In the genomic region with DNA sequence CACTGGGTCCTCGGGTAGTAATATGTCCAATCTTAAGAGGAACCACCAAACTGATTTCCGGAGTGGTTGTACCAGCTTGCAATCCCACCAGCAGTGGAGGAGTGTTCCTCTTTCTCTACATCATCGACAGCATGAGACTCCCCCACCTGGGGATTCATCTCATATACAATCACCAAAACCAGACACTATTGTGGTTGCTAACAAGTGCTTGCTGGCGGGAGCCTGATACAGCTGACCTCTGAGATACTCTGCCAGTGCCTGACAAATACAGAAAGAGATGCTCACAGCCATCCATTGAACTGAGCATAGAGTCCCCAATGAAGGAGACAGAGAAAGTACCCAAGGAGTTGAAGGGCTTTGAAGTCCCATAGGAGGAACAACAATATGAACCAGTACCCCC, we compare ENCODE assay signal across 22 mouse cellular contexts. TPM values are rescaled to one million over a fixed set of nuclear protein-coding genes. Genes with fewer than 3 reads are reported as not detected.
DNase-seq lines count a peak whose midpoint lies in the region; ATAC-seq and TF ChIP-seq lines count a peak whose summit lies in the region.
"Had no signal": no experiment of that assay in that cellular context is flagged by ENCODE, and none has a peak within 500 bp of the region (broad histone marks: within the 10 kb centered on the region; RNA-seq: fewer than 3 reads in every experiment).

No protein-coding gene starts in this region.

- no peak overlapping the region for H3K27ac ChIP-seq in liver, embryonic 11.5 days (ENCODE audit: low read depth, low read length)
- H3K27ac ChIP-seq in liver, postnatal 0 days (ENCODE audit: low read depth) = no peak overlapping the region
- H3K27ac ChIP-seq: embryonic facial prominence, embryonic 13.5 days; embryonic facial prominence, embryonic 15.5 days; forebrain, embryonic 10.5 days; forebrain, embryonic 12.5 days had no signal

- DNase-seq in liver, embryonic 11.5 days (ENCODE audit: low spot score) = no peak
- DNase-seq in liver, postnatal 0 days = no peak
- DNase-seq in adrenal gland, postnatal 25 days = no peak
- no peak for DNase-seq in kidney, adult 18-20 months
- DNase-seq: adrenal gland, adult 2 months; adrenal gland, postnatal 10 days; adrenal gland, postnatal 36 days; cerebellum, adult 11-12 months; cerebellum, adult 2 months; cerebellum, adult 9-10 months; cerebellum, postnatal 10 days; cerebellum, postnatal 25 days; embryo, embryonic 11 days had no signal

- H3K9me3 ChIP-seq in liver, embryonic 11.5 days (ENCODE audit: control insufficient read depth, low read length) = no peaks in the 10 kb centered on the region
- no peaks in the 10 kb centered on the region for H3K9me3 ChIP-seq in liver, postnatal 0 days (ENCODE audit: low read length)
- H3K9me3 ChIP-seq: embryonic facial prominence, embryonic 13.5 days; embryonic facial prominence, embryonic 15.5 days; forebrain, embryonic 10.5 days; forebrain, embryonic 12.5 days had no signal

- H3K4me1 ChIP-seq in liver, embryonic 11.5 days (replicated peaks; ENCODE audit: control insufficient read depth, insufficient read depth, low read length) = peaks cover 7% of the 10 kb centered on the region; the same call in 1 of the 2 replicates
- H3K4me1 ChIP-seq in liver, postnatal 0 days (ENCODE audit: insufficient read depth) = peaks cover 3% of the 10 kb centered on the region
- H3K4me1 ChIP-seq: embryonic facial prominence, embryonic 15.5 days had no signal

- ATAC-seq in liver, embryonic 11.5 days (replicated peaks; ENCODE audit: low FRiP score) = 0 out of 2 replicates have a peak, but pooled peaks have one; percentile 22
- ATAC-seq in liver, postnatal 0 days = no peak
- ATAC-seq in granulocyte monocyte progenitor cell, adult 5-6 weeks (replicated peaks; ENCODE audit: poor library complexity, severe bottlenecking) = peak; percentile 49
- peak; percentile 58 for ATAC-seq in megakaryocyte-erythroid progenitor cell, adult 5-6 weeks (replicated peaks; ENCODE audit: low FRiP score, low TSS enrichment, poor library complexity, severe bottlenecking)
- ATAC-seq: forebrain, embryonic 14.5 days; forebrain, embryonic 16.5 days had no signal

- H3K36me3 ChIP-seq in liver, embryonic 11.5 days (ENCODE audit: control insufficient read depth, insufficient read depth, low read length) = 0 out of 2 replicates have a peak, but pooled peaks cover 2% of the 10 kb centered on the region
- H3K36me3 ChIP-seq in liver, postnatal 0 days (replicated peaks; ENCODE audit: insufficient read depth, low read length) = peaks cover 19% of the 10 kb centered on the region; the same call in 1 of the 2 replicates

- H3K4me3 ChIP-seq in liver, embryonic 11.5 days (ENCODE audit: low read depth, low read length) = no peak overlapping the region
- no peak overlapping the region for H3K4me3 ChIP-seq in liver, postnatal 0 days (ENCODE audit: low read depth, low read length)
- H3K4me3 ChIP-seq: embryonic facial prominence, embryonic 13.5 days; embryonic facial prominence, embryonic 15.5 days; erythroblast, embryonic 14.5 days; forebrain, embryonic 10.5 days; forebrain, embryonic 12.5 days had no signal

- no peaks in the 10 kb centered on the region for H3K27me3 ChIP-seq in liver, embryonic 11.5 days (replicated peaks; ENCODE audit: control insufficient read depth, insufficient read depth, low read length)
- H3K27me3 ChIP-seq in liver, postnatal 0 days (ENCODE audit: insufficient read depth, low read length) = no peaks in the 10 kb centered on the region
- H3K27me3 ChIP-seq: embryonic facial prominence, embryonic 13.5 days; embryonic facial prominence, embryonic 15.5 days; forebrain, embryonic 12.5 days had no signal

- H3K9ac ChIP-seq in liver, embryonic 11.5 days (ENCODE audit: low read depth, low read length) = no peak overlapping the region
- no peak overlapping the region for H3K9ac ChIP-seq in liver, postnatal 0 days (replicated peaks)
- H3K9ac ChIP-seq: embryonic facial prominence, embryonic 13.5 days; embryonic facial prominence, embryonic 15.5 days; forebrain, embryonic 12.5 days had no signal

- H3K4me2 ChIP-seq in liver, embryonic 11.5 days = no peak overlapping the region
- H3K4me2 ChIP-seq in liver, postnatal 0 days (ENCODE audit: low read depth, low read length) = no peak overlapping the region
- H3K4me2 ChIP-seq: embryonic facial prominence, embryonic 13.5 days; embryonic facial prominence, embryonic 15.5 days; forebrain, embryonic 12.5 days had no signal

- TF ChIP-seq EP300 in liver, postnatal 0 days (IDR thresholded peaks at IDR 0.05; ENCODE audit: low read depth) = no peak

- WGBS in liver, embryonic 11.5 days = 49% methylated on average over 4 of the region's 4 CpGs
- 61% methylated on average over 4 of the region's 4 CpGs for WGBS in liver, postnatal 0 days (ENCODE audit: insufficient replicate concordance)

- no peak for TF ChIP-seq CTCF in liver, postnatal 0 days (IDR thresholded peaks at IDR 0.05; ENCODE audit: low read depth)

RNA-seq across cellular contexts. Expression of gene Dusp16, which starts 36.4 kb away (rescaled TPM):
- polyA plus RNA-seq in liver, embryonic 11.5 days (2014; fragmentation: Nextera tagmentation; extraction: Ambion mirVana) = 7.9 and 10.1 TPM in 2 replicates
- 4.5 and 5.3 TPM in 2 replicates for polyA plus RNA-seq in liver, postnatal 0 days (2015; fragmentation: Nextera tagmentation; extraction: Ambion mirVana)
- 2.3 and 3.5 TPM in 2 replicates for total RNA-seq in granulocyte monocyte progenitor cell, adult 5-6 weeks (2014; fragmentation: Nextera tagmentation)
- 0.21 and 5.8 TPM in 2 replicates for total RNA-seq in granulocyte monocyte progenitor cell, adult 5-6 weeks (2017)
- total RNA-seq in megakaryocyte-erythroid progenitor cell, adult 5-6 weeks (2014; fragmentation: Nextera tagmentation) = 7.1 and 10.0 TPM in 2 replicates
- 3.9 and 10.9 TPM in 2 replicates for total RNA-seq in megakaryocyte-erythroid progenitor cell, adult 5-6 weeks (2017)
- total RNA-seq in adrenal gland, postnatal 25 days (2021) = 23.0 and 25.8 TPM in 2 replicates
